Mouse (Mus musculus) brain, embryonic 14.5 days (tissue): Measurements from ENCODE around the gene Dclk1.

Experiments
- CTCF ChIP-seq: fragments of 200-500 bp; IDR thresholded peaks from 2 replicates; pipeline ENCODE4 v1.5.1; 2012; ENCODE audit warnings: inconsistent platforms, mild to moderate bottlenecking, moderate library complexity, borderline replicate concordance; ENCODE audit not compliant: insufficient read depth, insufficient read length; ENCODE audit errors: extremely low read depth
- POLR2A ChIP-seq: fragments of 200-500 bp; IDR thresholded peaks from 2 replicates; pipeline ENCODE4 v1.6.1; 2012; ENCODE audit warnings: mild to moderate bottlenecking, inconsistent platforms, borderline replicate concordance; ENCODE audit not compliant: poor library complexity, insufficient read depth, insufficient read length, severe bottlenecking; ENCODE audit errors: extremely low read depth

DNA sequence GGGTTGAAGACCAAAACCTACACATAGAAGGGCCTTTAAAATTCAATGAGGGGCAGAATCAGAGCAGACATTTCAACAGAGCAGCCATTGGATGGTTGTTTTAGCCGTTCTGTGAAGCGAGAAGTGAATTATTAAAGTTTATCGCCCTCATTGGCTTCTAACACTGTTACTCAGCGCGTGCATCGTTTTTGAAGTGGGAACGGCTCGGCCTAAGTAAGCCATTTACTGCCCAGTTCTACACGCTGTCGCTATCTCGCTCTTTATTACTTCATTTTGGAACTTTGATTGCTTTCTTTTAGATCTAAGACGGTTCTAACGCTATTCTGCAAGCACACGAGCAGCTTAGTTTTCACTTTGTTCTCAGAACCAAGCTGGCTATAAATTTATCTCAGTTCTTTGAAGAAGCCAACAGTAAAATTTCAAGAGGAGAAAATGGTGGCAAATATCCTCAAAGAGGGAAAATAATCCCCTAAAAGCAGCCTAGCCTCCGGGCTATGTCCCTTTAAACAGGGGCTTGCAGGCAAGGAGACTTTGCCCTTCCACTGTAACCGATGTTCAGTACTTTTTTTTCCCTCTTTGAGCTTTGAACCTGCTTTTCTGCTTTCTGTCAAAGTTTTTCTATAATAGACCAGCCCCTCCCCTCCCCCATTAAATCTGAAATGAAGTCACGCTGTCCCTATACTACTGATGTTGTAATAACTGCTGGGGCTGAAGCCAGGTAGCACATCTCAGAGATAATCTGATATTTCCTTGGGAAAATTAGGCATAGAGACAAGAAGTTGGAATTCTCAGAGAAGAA is 290.2 kb downstream of the Dclk1 start:
- TF ChIP-seq POLR2A (no peak), CTCF (no peak)
